Comparison of ENCODE assay signal across 9 mouse cellular contexts in the genomic region with DNA sequence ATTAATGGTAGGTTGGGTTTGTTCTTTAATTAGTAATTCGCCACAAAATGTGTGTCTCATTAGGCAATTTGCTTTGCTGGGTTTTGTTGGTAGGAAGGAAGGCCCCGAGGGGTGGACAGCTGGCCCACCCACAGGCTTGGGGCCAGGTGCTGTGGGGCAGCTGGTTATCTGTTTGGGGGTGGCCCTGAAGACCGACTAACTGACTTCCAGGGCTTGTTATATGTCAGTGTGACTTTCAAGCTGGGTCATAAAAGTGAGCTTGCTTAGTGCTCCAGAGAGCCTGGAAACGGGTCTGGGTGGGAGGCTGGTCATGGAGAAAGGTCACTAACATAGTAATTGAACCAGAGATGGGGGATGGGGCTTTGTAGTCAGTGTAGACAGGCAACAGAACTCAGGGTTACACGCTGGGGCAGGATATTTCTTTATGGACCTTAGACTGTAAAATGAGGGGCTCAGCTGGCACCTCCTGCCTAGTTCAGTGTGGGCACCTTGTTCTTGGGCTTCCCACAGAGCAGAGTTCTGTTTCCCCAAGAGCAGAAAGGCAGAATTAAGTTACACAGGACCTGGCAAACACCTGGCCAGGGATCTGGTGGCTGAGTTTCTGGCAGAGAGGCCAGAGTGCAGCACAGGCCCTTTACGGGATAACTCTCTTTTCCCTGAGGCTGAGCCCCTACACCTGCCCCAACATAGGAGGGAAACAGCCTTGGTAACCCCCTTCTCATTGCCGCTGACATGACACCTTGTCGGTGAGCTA. TPM values are rescaled to one million over a fixed set of nuclear protein-coding genes. Genes with fewer than 3 reads are reported as not detected.
DNase-seq lines count a peak whose midpoint lies in the region; ATAC-seq and TF ChIP-seq lines count a peak whose summit lies in the region.
"Had no signal": no experiment of that assay in that cellular context is flagged by ENCODE, and none has a peak within 500 bp of the region (broad histone marks: within the 10 kb centered on the region; RNA-seq: fewer than 3 reads in every experiment).

No protein-coding gene starts in this region.

- H3K36me3 ChIP-seq in hindbrain, embryonic 10.5 days, result no peaks in the 10 kb centered on the region
- H3K36me3 ChIP-seq in hindbrain, embryonic 11.5 days (ENCODE audit: control insufficient read depth, insufficient read depth, low read length), result no peaks in the 10 kb centered on the region
- H3K36me3 ChIP-seq in hindbrain, postnatal 0 days (ENCODE audit: insufficient read depth, low read length), result no peaks in the 10 kb centered on the region
- no peaks in the 10 kb centered on the region for H3K36me3 ChIP-seq in liver, embryonic 16.5 days (ENCODE audit: control insufficient read depth, insufficient read depth)
- H3K36me3 ChIP-seq: liver, embryonic 15.5 days had no signal

- H3K4me3 ChIP-seq in hindbrain, embryonic 10.5 days, result no peak overlapping the region
- H3K4me3 ChIP-seq in hindbrain, embryonic 11.5 days (ENCODE audit: low read depth, low read length), result no peak overlapping the region
- 0 out of 2 replicates have a peak overlapping the region, but pooled peaks have one; percentile 15 for H3K4me3 ChIP-seq in brown adipose tissue, adult 24 weeks (ENCODE audit: insufficient read depth, low read depth, low read length)
- no peak overlapping the region for H3K4me3 ChIP-seq in hindbrain, postnatal 0 days (ENCODE audit: low read length)
- no peak overlapping the region for H3K4me3 ChIP-seq in liver, embryonic 16.5 days (ENCODE audit: low read depth, low read length)
- no peak overlapping the region for H3K4me3 ChIP-seq in layer of hippocampus, adult 2 months
- H3K4me3 ChIP-seq: liver, embryonic 15.5 days had no signal

- TF ChIP-seq CTCF in hindbrain, postnatal 0 days (IDR thresholded peaks at IDR 0.05; ENCODE audit: low read depth), result no peak
- TF ChIP-seq CTCF in layer of hippocampus, adult 2 months (conservative IDR thresholded peaks at IDR 0.05), result no peak

- 65% methylated on average over 8 of the region's 8 CpGs for WGBS in hindbrain, embryonic 10.5 days
- WGBS in hindbrain, embryonic 11.5 days, result 59% methylated on average over 8 of the region's 8 CpGs
- 46% methylated on average over 8 of the region's 8 CpGs for WGBS in hindbrain, postnatal 0 days
- WGBS in liver, embryonic 16.5 days (ENCODE audit: insufficient replicate concordance), result 49% methylated on average over 8 of the region's 8 CpGs

- peaks cover 32% of the 10 kb centered on the region for H3K4me1 ChIP-seq in hindbrain, embryonic 10.5 days (replicated peaks)
- peaks cover 5% of the 10 kb centered on the region; the same call in 1 of the 2 replicates for H3K4me1 ChIP-seq in hindbrain, embryonic 11.5 days (replicated peaks; ENCODE audit: control insufficient read depth, insufficient read depth, low read length)
- H3K4me1 ChIP-seq in brown adipose tissue, adult 24 weeks (ENCODE audit: control insufficient read depth, insufficient read depth, insufficient read length, low read length), result 0 out of 2 replicates have a peak, but pooled peaks cover 3% of the 10 kb centered on the region
- H3K4me1 ChIP-seq in hindbrain, postnatal 0 days (ENCODE audit: insufficient read depth, low read length), result no peaks in the 10 kb centered on the region
- H3K4me1 ChIP-seq in liver, embryonic 16.5 days (ENCODE audit: control insufficient read depth, low read depth, low read length), result peaks cover 3% of the 10 kb centered on the region

- no peak for ATAC-seq in hindbrain, embryonic 11.5 days (ENCODE audit: low FRiP score)
- ATAC-seq in hindbrain, postnatal 0 days, result no peak
- no peak for ATAC-seq in liver, embryonic 16.5 days (ENCODE audit: low read depth)

- H3K9me3 ChIP-seq in hindbrain, embryonic 10.5 days, result no peaks in the 10 kb centered on the region
- no peaks in the 10 kb centered on the region for H3K9me3 ChIP-seq in hindbrain, embryonic 11.5 days (ENCODE audit: control insufficient read depth, low read length)
- no peaks in the 10 kb centered on the region for H3K9me3 ChIP-seq in hindbrain, postnatal 0 days (ENCODE audit: low read length)
- H3K9me3 ChIP-seq in liver, embryonic 16.5 days (replicated peaks; ENCODE audit: control insufficient read depth, low read length), result no peaks in the 10 kb centered on the region
- H3K9me3 ChIP-seq: liver, embryonic 15.5 days had no signal

- no peak overlapping the region for H3K4me2 ChIP-seq in hindbrain, embryonic 11.5 days (replicated peaks; ENCODE audit: low read depth, low read length)
- H3K4me2 ChIP-seq in hindbrain, postnatal 0 days (ENCODE audit: low read depth, low read length), result peak overlapping the region; percentile 23
- 0 out of 2 replicates have a peak overlapping the region, but pooled peaks have one; percentile 20 for H3K4me2 ChIP-seq in liver, embryonic 16.5 days (ENCODE audit: low read depth, low read length)
- H3K4me2 ChIP-seq: liver, embryonic 15.5 days had no signal

- no peak overlapping the region for H3K9ac ChIP-seq in hindbrain, embryonic 11.5 days (ENCODE audit: low read depth, low read length)
- H3K9ac ChIP-seq in hindbrain, postnatal 0 days (replicated peaks; ENCODE audit: low read length), result no peak overlapping the region
- no peak overlapping the region for H3K9ac ChIP-seq in liver, embryonic 16.5 days (ENCODE audit: low read depth, low read length)
- H3K9ac ChIP-seq: liver, embryonic 15.5 days had no signal

- no peaks in the 10 kb centered on the region for H3K27me3 ChIP-seq in hindbrain, embryonic 10.5 days (ENCODE audit: insufficient read depth, poor library complexity, severe bottlenecking)
- no peaks in the 10 kb centered on the region for H3K27me3 ChIP-seq in hindbrain, embryonic 11.5 days (ENCODE audit: control insufficient read depth, insufficient read depth, low read length)
- H3K27me3 ChIP-seq in hindbrain, postnatal 0 days (ENCODE audit: insufficient read depth, low read length), result no peaks in the 10 kb centered on the region
- no peaks in the 10 kb centered on the region for H3K27me3 ChIP-seq in liver, embryonic 16.5 days (ENCODE audit: control insufficient read depth, insufficient read depth, low read depth, low read length)
- H3K27me3 ChIP-seq: liver, embryonic 15.5 days had no signal

- DNase-seq in hindbrain, embryonic 10.5 days (ENCODE audit: low spot score), result no peak
- DNase-seq in hindbrain, embryonic 11.5 days (ENCODE audit: low spot score), result no peak
- DNase-seq in hindbrain, postnatal 0 days (ENCODE audit: low spot score), result peak; percentile 18
- DNase-seq in layer of hippocampus, adult 2 months (ENCODE audit: low spot score in 2 of 2), result no peak
- no peak for DNase-seq in layer of hippocampus, adult 8-10 months (ENCODE audit: low spot score in 2 of 2)
- DNase-seq in adrenal gland, postnatal 25 days, result no peak

- H3K27ac ChIP-seq in hindbrain, embryonic 10.5 days, result peak overlapping the region; percentile 19
- no peak overlapping the region for H3K27ac ChIP-seq in hindbrain, embryonic 11.5 days (ENCODE audit: low read depth, low read length)
- no peak overlapping the region for H3K27ac ChIP-seq in brown adipose tissue, adult 24 weeks (replicated peaks; ENCODE audit: low read depth, low read length)
- 0 out of 2 replicates have a peak overlapping the region, but pooled peaks have one; percentile 33 for H3K27ac ChIP-seq in hindbrain, postnatal 0 days
- H3K27ac ChIP-seq in liver, embryonic 16.5 days (ENCODE audit: low read length), result no peak overlapping the region; the same call in 1 of the 2 replicates
- no peak overlapping the region for H3K27ac ChIP-seq in layer of hippocampus, adult 2 months
- H3K27ac ChIP-seq: liver, embryonic 15.5 days had no signal

RNA-seq across cellular contexts. Expression of a gene that starts 0.6 kb away (rescaled TPM):
- polyA plus RNA-seq in hindbrain, embryonic 10.5 days (2016; fragmentation: Nextera tagmentation; extraction: Ambion mirVana), result 0.71 and 6.4 TPM in 2 replicates
- 4.5 and 7.5 TPM in 2 replicates for polyA plus RNA-seq in hindbrain, embryonic 11.5 days (2014; fragmentation: Nextera tagmentation; extraction: Ambion mirVana)
- 3.8 TPM in 1 of 2 replicates, not detected in the other for polyA plus RNA-seq in brown adipose tissue, adult 24 weeks (2012; ENCODE audit: insufficient read depth, insufficient read length, missing spikeins)
- 1.7 and 3.1 TPM in 2 replicates for total RNA-seq in hindbrain, postnatal 0 days (2014; rRNA removed)
- 20.5 and 22.4 TPM in 2 replicates for polyA plus RNA-seq in hindbrain, postnatal 0 days (2015; fragmentation: Nextera tagmentation; extraction: Ambion mirVana)
- 1.9 and 4.0 TPM in 2 replicates for polyA plus RNA-seq in liver, embryonic 16.5 days (2015; fragmentation: Nextera tagmentation; extraction: Ambion mirVana)
- 1 to 10 TPM; 1.8 to 2.4 TPM for total RNA-seq in layer of hippocampus, adult 2 months (2021)
- total RNA-seq in layer of hippocampus, adult 8-10 months (2022), result 1 to 10 TPM; 1.2 to 3.0 (median 2.1) TPM
- total RNA-seq in adrenal gland, postnatal 25 days (2021), result 6.2 and 8.3 TPM in 2 replicates

RNA-seq across cellular contexts. Expression of a gene that starts 19.9 kb away (rescaled TPM):
- polyA plus RNA-seq in hindbrain, embryonic 10.5 days (2016; fragmentation: Nextera tagmentation; extraction: Ambion mirVana), result 12.6 and 15.1 TPM in 2 replicates
- 7.9 and 8.5 TPM in 2 replicates for polyA plus RNA-seq in hindbrain, embryonic 11.5 days (2014; fragmentation: Nextera tagmentation; extraction: Ambion mirVana)
- 7.1 and 7.5 TPM in 2 replicates for polyA plus RNA-seq in brown adipose tissue, adult 24 weeks (2012; ENCODE audit: insufficient read depth, insufficient read length, missing spikeins)
- total RNA-seq in hindbrain, postnatal 0 days (2014; rRNA removed), result 31.7 and 41.6 TPM in 2 replicates
- polyA plus RNA-seq in hindbrain, postnatal 0 days (2015; fragmentation: Nextera tagmentation; extraction: Ambion mirVana), result 9.5 and 10.4 TPM in 2 replicates
- polyA plus RNA-seq in liver, embryonic 16.5 days (2015; fragmentation: Nextera tagmentation; extraction: Ambion mirVana), result 11.7 and 13.2 TPM in 2 replicates
- 10 to 100 TPM; 12.1 to 12.2 TPM for total RNA-seq in layer of hippocampus, adult 2 months (2021)
- 10 to 100 TPM; 10.2 to 16.0 (median 14.8) TPM for total RNA-seq in layer of hippocampus, adult 8-10 months (2022)
- total RNA-seq in adrenal gland, postnatal 25 days (2021), result 19.3 and 22.9 TPM in 2 replicates

RNA-seq across cellular contexts. Expression of a gene that starts 46.7 kb away (rescaled TPM):
- 30.0 and 32.2 TPM in 2 replicates for polyA plus RNA-seq in hindbrain, embryonic 10.5 days (2016; fragmentation: Nextera tagmentation; extraction: Ambion mirVana)
- 46.9 and 53.7 TPM in 2 replicates for polyA plus RNA-seq in hindbrain, embryonic 11.5 days (2014; fragmentation: Nextera tagmentation; extraction: Ambion mirVana)
- polyA plus RNA-seq in brown adipose tissue, adult 24 weeks (2012; ENCODE audit: insufficient read depth, insufficient read length, missing spikeins), result 5.9 and 7.1 TPM in 2 replicates
- 163 and 171 TPM in 2 replicates for total RNA-seq in hindbrain, postnatal 0 days (2014; rRNA removed)
- 29.1 and 33.2 TPM in 2 replicates for polyA plus RNA-seq in hindbrain, postnatal 0 days (2015; fragmentation: Nextera tagmentation; extraction: Ambion mirVana)
- polyA plus RNA-seq in liver, embryonic 16.5 days (2015; fragmentation: Nextera tagmentation; extraction: Ambion mirVana), result 8.0 and 8.4 TPM in 2 replicates
- 10 to 100 TPM; 91.9 to 95.0 TPM for total RNA-seq in layer of hippocampus, adult 2 months (2021)
- 10 to 100 TPM; 85.8 to 99.0 (median 90.4) TPM for total RNA-seq in layer of hippocampus, adult 8-10 months (2022)
- total RNA-seq in adrenal gland, postnatal 25 days (2021), result 37.8 and 41.2 TPM in 2 replicates

Comparison
In these comparisons a context has a peak if more than half of its experiments do, and no peak if none do; other contexts are left out.
1. H3K27ac ChIP-seq: peak in hindbrain, embryonic 10.5 days (single experiment) and hindbrain, postnatal 0 days (single experiment); none in hindbrain, embryonic 11.5 days (single experiment), brown adipose tissue, adult 24 weeks (single experiment), liver, embryonic 16.5 days (single experiment) and layer of hippocampus, adult 2 months (single experiment).